18 mouse cellular contexts compared by ENCODE assay signal in genomic region chr15:94847501-94847900, GRCm38 (mm10).
DNase-seq lines count a peak whose midpoint lies in the region; ATAC-seq and TF ChIP-seq lines count a peak whose summit lies in the region.
"Had no signal": no experiment of that assay in that cellular context is flagged by ENCODE, and none has a peak within 500 bp of the region (broad histone marks: within the 10 kb centered on the region; RNA-seq: fewer than 3 reads in every experiment).

No protein-coding gene starts in this region.

- 0 out of 2 replicates have a peak, but pooled peaks have one; percentile 21 for TF ChIP-seq CTCF in intestine, postnatal 0 days (IDR thresholded peaks at IDR 0.05; ENCODE audit: low read depth)
- TF ChIP-seq CTCF in cerebellum, adult 2 months (IDR thresholded peaks at IDR 0.05; ENCODE audit: borderline replicate concordance, insufficient read depth, low read depth, low read length) = peak; percentile 36; the same call in 1 of the 2 replicates

- no peak overlapping the region for H3K4me3 ChIP-seq in intestine, postnatal 0 days (ENCODE audit: low read depth, low read length)
- H3K4me3 ChIP-seq in intestine, embryonic 16.5 days (ENCODE audit: low read length) = no peak overlapping the region
- no peak overlapping the region for H3K4me3 ChIP-seq in midbrain, embryonic 14.5 days (replicated peaks; ENCODE audit: low read depth, low read length)
- H3K4me3 ChIP-seq in midbrain, embryonic 15.5 days = no peak overlapping the region
- no peak overlapping the region for H3K4me3 ChIP-seq in cerebellum, adult 2 months (replicated peaks; ENCODE audit: insufficient read depth, low read depth, low read length)
- H3K4me3 ChIP-seq: forebrain, embryonic 15.5 days; heart, embryonic 10.5 days; kidney, embryonic 15.5 days; limb, embryonic 10.5 days; liver, embryonic 13.5 days; midbrain, embryonic 12.5 days had no signal

- H3K9me3 ChIP-seq in intestine, postnatal 0 days (ENCODE audit: control insufficient read depth) = no peaks in the 10 kb centered on the region; the same call in 1 of the 2 replicates
- no peaks in the 10 kb centered on the region for H3K9me3 ChIP-seq in intestine, embryonic 16.5 days (ENCODE audit: control insufficient read depth, low read length)
- H3K9me3 ChIP-seq in midbrain, embryonic 14.5 days (ENCODE audit: control insufficient read depth, low read length) = no peaks in the 10 kb centered on the region
- H3K9me3 ChIP-seq in midbrain, embryonic 15.5 days = no peaks in the 10 kb centered on the region
- H3K9me3 ChIP-seq: forebrain, embryonic 15.5 days; heart, embryonic 10.5 days; kidney, embryonic 15.5 days; limb, embryonic 10.5 days; midbrain, embryonic 12.5 days had no signal

- no peak overlapping the region for H3K27ac ChIP-seq in intestine, postnatal 0 days (ENCODE audit: low read depth, low read length)
- no peak overlapping the region for H3K27ac ChIP-seq in intestine, embryonic 16.5 days (ENCODE audit: low read length)
- H3K27ac ChIP-seq in midbrain, embryonic 14.5 days (replicated peaks; ENCODE audit: low read depth, low read length) = no peak overlapping the region
- H3K27ac ChIP-seq in midbrain, embryonic 15.5 days = no peak overlapping the region
- no peak overlapping the region for H3K27ac ChIP-seq in cerebellum, adult 2 months (ENCODE audit: insufficient read depth, low read length)
- H3K27ac ChIP-seq: forebrain, embryonic 15.5 days; heart, embryonic 10.5 days; kidney, embryonic 15.5 days; limb, embryonic 10.5 days; liver, embryonic 13.5 days; midbrain, embryonic 12.5 days had no signal

- DNase-seq in midbrain, embryonic 14.5 days = peak; percentile 52
- peak in 1 of 2 experiments; percentile 42 for DNase-seq in cerebellum, adult 2 months
- no peak for DNase-seq in thymus, postnatal 4 days
- DNase-seq in adrenal gland, postnatal 25 days = no peak
- DNase-seq: adrenal gland, adult 2 months; embryo, embryonic 11 days; gastrocnemius, postnatal 10 days; layer of hippocampus, adult 9-11 months; liver, embryonic 13.5 days; lung, postnatal 36 days had no signal

- no peaks in the 10 kb centered on the region for H3K4me1 ChIP-seq in intestine, postnatal 0 days (replicated peaks; ENCODE audit: control insufficient read depth, insufficient read depth, low read length)
- H3K4me1 ChIP-seq in intestine, embryonic 16.5 days (ENCODE audit: control insufficient read depth, insufficient read depth, low read length) = no peaks in the 10 kb centered on the region
- H3K4me1 ChIP-seq in midbrain, embryonic 14.5 days (ENCODE audit: control insufficient read depth, insufficient read depth, low read length) = no peaks in the 10 kb centered on the region
- H3K4me1 ChIP-seq in midbrain, embryonic 15.5 days = no peaks in the 10 kb centered on the region
- no peaks in the 10 kb centered on the region for H3K4me1 ChIP-seq in cerebellum, adult 2 months (ENCODE audit: control insufficient read depth, insufficient read depth, low read length)
- H3K4me1 ChIP-seq: forebrain, embryonic 15.5 days; heart, embryonic 10.5 days; kidney, embryonic 15.5 days; limb, embryonic 10.5 days; liver, embryonic 13.5 days; midbrain, embryonic 12.5 days had no signal

- no peak overlapping the region for H3K4me2 ChIP-seq in intestine, postnatal 0 days (replicated peaks; ENCODE audit: low read depth)
- no peak overlapping the region for H3K4me2 ChIP-seq in intestine, embryonic 16.5 days (ENCODE audit: low read depth, low read length)
- no peak overlapping the region for H3K4me2 ChIP-seq in midbrain, embryonic 14.5 days (ENCODE audit: low read length)
- no peak overlapping the region for H3K4me2 ChIP-seq in midbrain, embryonic 15.5 days
- H3K4me2 ChIP-seq: forebrain, embryonic 15.5 days; kidney, embryonic 15.5 days; liver, embryonic 13.5 days; midbrain, embryonic 12.5 days had no signal

- H3K9ac ChIP-seq in intestine, postnatal 0 days (ENCODE audit: low read depth, low read length) = no peak overlapping the region
- no peak overlapping the region for H3K9ac ChIP-seq in intestine, embryonic 16.5 days (ENCODE audit: low read depth, low read length)
- no peak overlapping the region for H3K9ac ChIP-seq in midbrain, embryonic 14.5 days (replicated peaks; ENCODE audit: low read length)
- no peak overlapping the region for H3K9ac ChIP-seq in midbrain, embryonic 15.5 days
- H3K9ac ChIP-seq: forebrain, embryonic 15.5 days; kidney, embryonic 15.5 days; liver, embryonic 13.5 days; midbrain, embryonic 12.5 days had no signal

- WGBS in intestine, postnatal 0 days = 74% methylated on average over 2 of the region's 2 CpGs
- 78% methylated on average over 2 of the region's 2 CpGs for WGBS in intestine, embryonic 16.5 days
- WGBS in midbrain, embryonic 14.5 days = 81% methylated on average over 2 of the region's 2 CpGs
- 83% methylated on average over 2 of the region's 2 CpGs for WGBS in midbrain, embryonic 15.5 days
- 27% methylated on average over 2 of the region's 2 CpGs for WGBS in cerebellum, adult 2 months

- ATAC-seq in intestine, postnatal 0 days = no peak
- no peak for ATAC-seq in intestine, embryonic 16.5 days
- no peak for ATAC-seq in midbrain, embryonic 14.5 days (ENCODE audit: low FRiP score, low TSS enrichment)
- no peak for ATAC-seq in midbrain, embryonic 15.5 days (replicated peaks)
- ATAC-seq: forebrain, embryonic 15.5 days had no signal

- TF ChIP-seq POLR2A in cerebellum, adult 2 months (IDR thresholded peaks at IDR 0.05; ENCODE audit: borderline replicate concordance, insufficient read depth, low read length) = no peak

- no peaks in the 10 kb centered on the region for H3K27me3 ChIP-seq in intestine, postnatal 0 days (replicated peaks; ENCODE audit: control insufficient read depth, insufficient read depth, low read length)
- no peaks in the 10 kb centered on the region for H3K27me3 ChIP-seq in intestine, embryonic 16.5 days (replicated peaks; ENCODE audit: control insufficient read depth, insufficient read depth, low read length)
- H3K27me3 ChIP-seq in midbrain, embryonic 14.5 days (ENCODE audit: control insufficient read depth, insufficient read depth, low read length) = no peaks in the 10 kb centered on the region
- H3K27me3 ChIP-seq in midbrain, embryonic 15.5 days (replicated peaks) = no peaks in the 10 kb centered on the region
- no peaks in the 10 kb centered on the region for H3K27me3 ChIP-seq in cerebellum, adult 2 months (ENCODE audit: control insufficient read depth, insufficient read depth, low read length)
- H3K27me3 ChIP-seq: forebrain, embryonic 15.5 days; kidney, embryonic 15.5 days; liver, embryonic 13.5 days; midbrain, embryonic 12.5 days had no signal

- H3K36me3 ChIP-seq in intestine, postnatal 0 days (ENCODE audit: control insufficient read depth, insufficient read depth) = no peaks in the 10 kb centered on the region
- no peaks in the 10 kb centered on the region for H3K36me3 ChIP-seq in intestine, embryonic 16.5 days (ENCODE audit: control insufficient read depth, insufficient read depth, low read length)
- no peaks in the 10 kb centered on the region for H3K36me3 ChIP-seq in midbrain, embryonic 14.5 days (ENCODE audit: control insufficient read depth, insufficient read depth, low read length)
- no peaks in the 10 kb centered on the region for H3K36me3 ChIP-seq in midbrain, embryonic 15.5 days (replicated peaks)
- H3K36me3 ChIP-seq: forebrain, embryonic 15.5 days; heart, embryonic 10.5 days; kidney, embryonic 15.5 days; limb, embryonic 10.5 days; liver, embryonic 13.5 days; midbrain, embryonic 12.5 days had no signal
